Mouse (Mus musculus): ENCODE results near the gene Ica1l.

- TF ChIP-seq CTCF (IDR thresholded peaks at IDR 0.05; ENCODE audit: low read depth) = no peak
- TF ChIP-seq EP300 (optimal IDR thresholded peaks at IDR 0.05) = no peak
Measured at GRCm38 (mm10) chr1:60035044-60035443, 7.9 kb downstream of the Ica1l start.
